Mouse (Mus musculus): ENCODE measurements at regions not wholly inside any gene's neighbourhood (a gene's known extent, or its start where the extent isn't known, plus 50 kb on each side); places are given as distances from the start of the nearest gene placed in this dataset.
A peak's percentile ranks its signal among the peaks of the same experiment; 100 is the strongest.

- ATAC-seq (ENCODE audit: low FRiP score), result no peak
- Histone ChIP-seq H3K36me3 (no peaks in the 10 kb centered on the region), H3K9me3 (replicated peaks) (no peaks in the 10 kb centered on the region), H3K27ac (replicated peaks) (no peak overlapping the region), H3K4me3 (replicated peaks) (no peak overlapping the region), H3K4me2 (no peak overlapping the region), H3K27me3 (replicated peaks) (no peaks in the 10 kb centered on the region), H3K4me1 (no peaks in the 10 kb centered on the region), H3K9ac (replicated peaks) (no peak overlapping the region)
- WGBS, result 73% methylated on average over 2 of the region's 2 CpGs
Observed at GRCm38 (mm10) chr3:149496122-149496521, 505.8 kb upstream of the Adgrl2 start.

- no peaks in the 10 kb centered on the region for H3K36me3 ChIP-seq
Observed at GRCm38 (mm10) chr3:149488147-149488546, 497.8 kb upstream of the Adgrl2 start.

GRCm38 (mm10) chr3:149485406-149485805, 495.1 kb upstream of the Adgrl2 start:
- no peak for ATAC-seq (ENCODE audit: low FRiP score)
- no peak overlapping the region for H3K4me2 ChIP-seq
- no peaks in the 10 kb centered on the region for H3K9me3 ChIP-seq (replicated peaks)
- 75% methylated on average over 4 of the region's 4 CpGs for WGBS
- no peak overlapping the region for H3K4me3 ChIP-seq (replicated peaks)
- H3K27ac ChIP-seq (replicated peaks), result no peak overlapping the region
- H3K9ac ChIP-seq (replicated peaks), result no peak overlapping the region
- no peaks in the 10 kb centered on the region for H3K36me3 ChIP-seq
- H3K4me1 ChIP-seq, result no peaks in the 10 kb centered on the region
- no peaks in the 10 kb centered on the region for H3K27me3 ChIP-seq (replicated peaks)

More at GRCm38 (mm10) chr3:149488147-149488546, 497.8 kb upstream of the Adgrl2 start:
- H3K9me3 ChIP-seq (replicated peaks), result no peaks in the 10 kb centered on the region
- H3K4me3 ChIP-seq (replicated peaks), result no peak overlapping the region
- no peak overlapping the region for H3K9ac ChIP-seq (replicated peaks)
- no peaks in the 10 kb centered on the region for H3K27me3 ChIP-seq (replicated peaks)
- no peak for ATAC-seq (ENCODE audit: low FRiP score)
- WGBS, result 91% methylated on average over 4 of the region's 4 CpGs
- no peak overlapping the region for H3K27ac ChIP-seq (replicated peaks)
- H3K4me1 ChIP-seq, result no peaks in the 10 kb centered on the region
- no peak overlapping the region for H3K4me2 ChIP-seq

GRCm38 (mm10) chr3:149484319-149484718, 494.0 kb upstream of the Adgrl2 start:
- Histone ChIP-seq H3K36me3 (no peaks in the 10 kb centered on the region), H3K9ac (replicated peaks) (no peak overlapping the region)
- WGBS, result 58% methylated on average over 2 of the region's 2 CpGs

GRCm38 (mm10) chr3:149476151-149476550, 485.8 kb upstream of the Adgrl2 start:
- Histone ChIP-seq H3K36me3 (no peaks in the 10 kb centered on the region), H3K27me3 (replicated peaks) (no peaks in the 10 kb centered on the region), H3K9me3 (replicated peaks) (no peaks in the 10 kb centered on the region), H3K4me2 (no peak overlapping the region), H3K4me1 (no peaks in the 10 kb centered on the region), H3K27ac (replicated peaks) (no peak overlapping the region), H3K4me3 (replicated peaks) (no peak overlapping the region), H3K9ac (replicated peaks) (no peak overlapping the region)
- 63% methylated on average over 2 of the region's 2 CpGs for whole genome bisulfite sequencing
- no peak for ATAC-seq (ENCODE audit: low FRiP score)

More at GRCm38 (mm10) chr3:149484319-149484718, 494.0 kb upstream of the Adgrl2 start:
- no peak overlapping the region for H3K4me3 ChIP-seq (replicated peaks)
- no peaks in the 10 kb centered on the region for H3K9me3 ChIP-seq (replicated peaks)
- no peak overlapping the region for H3K27ac ChIP-seq (replicated peaks)
- no peak for ATAC-seq (ENCODE audit: low FRiP score)
- H3K4me1 ChIP-seq, result no peaks in the 10 kb centered on the region
- H3K4me2 ChIP-seq, result no peak overlapping the region
- no peaks in the 10 kb centered on the region for H3K27me3 ChIP-seq (replicated peaks)

GRCm38 (mm10) chr3:149466973-149467372, 476.6 kb upstream of the Adgrl2 start:
- Histone ChIP-seq H3K9ac (replicated peaks) (no peak overlapping the region), H3K27ac (replicated peaks) (no peak overlapping the region), H3K4me3 (replicated peaks) (no peak overlapping the region), H3K4me2 (no peak overlapping the region), H3K36me3 (no peaks in the 10 kb centered on the region), H3K27me3 (replicated peaks) (no peaks in the 10 kb centered on the region), H3K9me3 (replicated peaks) (no peaks in the 10 kb centered on the region), H3K4me1 (no peaks in the 10 kb centered on the region)
- 91% methylated on average over 5 of the region's 5 CpGs for WGBS
- no peak for ATAC-seq (ENCODE audit: low FRiP score)

- no peak overlapping the region for H3K4me3 ChIP-seq (replicated peaks)
- no peak overlapping the region for H3K27ac ChIP-seq (replicated peaks)
- no peaks in the 10 kb centered on the region for H3K36me3 ChIP-seq
- no peak for ATAC-seq (ENCODE audit: low FRiP score)
- WGBS, result 96% methylated on average over 5 of the region's 5 CpGs
- no peak overlapping the region for H3K4me2 ChIP-seq
- no peak overlapping the region for H3K9ac ChIP-seq (replicated peaks)
- H3K4me1 ChIP-seq, result no peaks in the 10 kb centered on the region
- H3K27me3 ChIP-seq (replicated peaks), result no peaks in the 10 kb centered on the region
- no peaks in the 10 kb centered on the region for H3K9me3 ChIP-seq (replicated peaks)
Observed at GRCm38 (mm10) chr3:149464603-149465002, 474.2 kb upstream of the Adgrl2 start.

GRCm38 (mm10) chr3:149462121-149462541, 471.8 kb upstream of the Adgrl2 start:
- Histone ChIP-seq H3K36me3 (no peaks in the 10 kb centered on the region), H3K27me3 (replicated peaks) (no peaks in the 10 kb centered on the region), H3K4me2 (no peak overlapping the region), H3K4me3 (replicated peaks) (no peak overlapping the region), H3K9me3 (replicated peaks) (no peaks in the 10 kb centered on the region), H3K4me1 (no peaks in the 10 kb centered on the region), H3K9ac (replicated peaks) (no peak overlapping the region), H3K27ac (replicated peaks) (no peak overlapping the region)
- no peak for ATAC-seq (ENCODE audit: low FRiP score)
- 13% methylated on average over 2 of the region's 2 CpGs for WGBS

- H3K27ac ChIP-seq (replicated peaks), result no peak overlapping the region
- H3K4me1 ChIP-seq, result no peaks in the 10 kb centered on the region
- ATAC-seq (ENCODE audit: low FRiP score), result no peak
- H3K4me2 ChIP-seq, result no peak overlapping the region
- H3K4me3 ChIP-seq (replicated peaks), result no peak overlapping the region
- H3K36me3 ChIP-seq, result no peaks in the 10 kb centered on the region
- no peaks in the 10 kb centered on the region for H3K27me3 ChIP-seq (replicated peaks)
- 63% methylated on average over 2 of the region's 2 CpGs for WGBS
- H3K9ac ChIP-seq (replicated peaks), result no peak overlapping the region
- H3K9me3 ChIP-seq (replicated peaks), result no peaks in the 10 kb centered on the region
Observed at GRCm38 (mm10) chr3:149461613-149462012, 471.3 kb upstream of the Adgrl2 start.

GRCm38 (mm10) chr3:149449376-149449775, 459.0 kb upstream of the Adgrl2 start:
- no peaks in the 10 kb centered on the region for H3K36me3 ChIP-seq
- WGBS, result 82% methylated on average over 3 of the region's 3 CpGs
- H3K4me2 ChIP-seq, result no peak overlapping the region
- H3K9ac ChIP-seq (replicated peaks), result no peak overlapping the region
- H3K27me3 ChIP-seq (replicated peaks), result no peaks in the 10 kb centered on the region
- H3K27ac ChIP-seq (replicated peaks), result no peak overlapping the region
- no peak for ATAC-seq (ENCODE audit: low FRiP score)
- no peak overlapping the region for H3K4me3 ChIP-seq (replicated peaks)
- H3K9me3 ChIP-seq (replicated peaks), result no peaks in the 10 kb centered on the region
- H3K4me1 ChIP-seq, result no peaks in the 10 kb centered on the region; the same call in 1 of the 2 replicates

- Histone ChIP-seq H3K4me2 (no peak overlapping the region), H3K4me3 (replicated peaks) (no peak overlapping the region), H3K27me3 (replicated peaks) (no peaks in the 10 kb centered on the region), H3K36me3 (no peaks in the 10 kb centered on the region), H3K4me1 (peaks cover 6% of the 10 kb centered on the region; the same call in 1 of the 2 replicates), H3K9ac (replicated peaks) (no peak overlapping the region), H3K27ac (replicated peaks) (no peak overlapping the region), H3K9me3 (replicated peaks) (no peaks in the 10 kb centered on the region)
- 54% methylated on average over 6 of the region's 6 CpGs for WGBS
- ATAC-seq (ENCODE audit: low FRiP score), result no peak
Observed at GRCm38 (mm10) chr3:149445991-149446564, 455.7 kb upstream of the Adgrl2 start.

GRCm38 (mm10) chr3:149444854-149445577, 454.7 kb upstream of the Adgrl2 start:
- WGBS, result 3% methylated on average over 15 of the region's 15 CpGs
- no peaks in the 10 kb centered on the region for H3K36me3 ChIP-seq
- peak overlapping the region; percentile 56 for H3K4me2 ChIP-seq
- peaks cover 6% of the 10 kb centered on the region; the same call in 1 of the 2 replicates for H3K4me1 ChIP-seq
- H3K9me3 ChIP-seq (replicated peaks), result no peaks in the 10 kb centered on the region
- H3K27me3 ChIP-seq (replicated peaks), result no peaks in the 10 kb centered on the region
- H3K27ac ChIP-seq (replicated peaks), result peak overlapping the region; percentile 71
- H3K4me3 ChIP-seq (replicated peaks), result peak overlapping the region; percentile 46
- ATAC-seq (ENCODE audit: low FRiP score), result peak; percentile 87
- H3K9ac ChIP-seq (replicated peaks), result peak overlapping the region; percentile 48

Data from neural tube, embryonic 15.5 days (tissue).